Mouse (Mus musculus): ENCODE results near the gene Syt1.

GRCm38 (mm10) chr10:108699946-108700345 is 310.8 kb downstream of the Syt1 start, which contains the start of gene Gm5136:
- TF ChIP-seq POLR2A (IDR thresholded peaks at IDR 0.05; ENCODE audit: low read depth, low read length), result no peak
- no peak for TF ChIP-seq CTCF (IDR thresholded peaks at IDR 0.05; ENCODE audit: borderline replicate concordance, insufficient read depth, low read length)

Measured in embryonic fibroblast, embryonic 13.5 days (primary cell).